Mouse (Mus musculus) hindbrain, postnatal 0 days (tissue): ENCODE measurements around the gene Tfec. TPM values are rescaled to one million over a fixed set of nuclear protein-coding genes. Genes with fewer than 3 reads are reported as not detected.

Source experiments
- ATAC-seq: fragments of 200-750 bp; cut with Nextera tagmentation; 2 replicates; pipeline ENCODE4 v1.8.0; 2017; ENCODE audit warnings: mild to moderate bottlenecking, moderate TSS enrichment, moderate library complexity
- DNase-seq: peaks from one replicate; pipeline ENCODE4 v3.0.0-alpha.2; 2015; ENCODE audit warnings: low spot score
- H3K27ac ChIP-seq: fragments of 300-500 bp; sonication (generic); 2 replicates; pipeline ENCODE4 v1.5.1; 2014; ENCODE audit warnings: mild to moderate bottlenecking
- H3K27me3 ChIP-seq: fragments of 300-500 bp; sonication (generic); 2 replicates; pipeline ENCODE4 v1.6.1; 2014; ENCODE audit warnings: low read length, mixed read lengths; ENCODE audit not compliant: insufficient read depth
- H3K36me3 ChIP-seq: fragments of 300-500 bp; sonication (generic); 2 replicates; pipeline ENCODE4 v1.6.1; 2014; ENCODE audit warnings: low read length, mixed read lengths; ENCODE audit not compliant: insufficient read depth
- H3K4me1 ChIP-seq: fragments of 300-500 bp; sonication (generic); 2 replicates; pipeline ENCODE4 v1.6.1; 2014; ENCODE audit warnings: antibody characterized with exemption, low read length, mixed read lengths; ENCODE audit not compliant: insufficient read depth
- H3K4me2 ChIP-seq: fragments of 300-500 bp; sonication (generic); 2 replicates; pipeline ENCODE4 v1.6.1; 2014; ENCODE audit warnings: low read depth, mild to moderate bottlenecking, low read length, moderate library complexity, mixed read lengths
- H3K4me3 ChIP-seq: fragments of 300-500 bp; sonication (generic); 2 replicates; pipeline ENCODE4 v1.5.1; 2014; ENCODE audit warnings: low read length
- H3K9ac ChIP-seq: fragments of 300-500 bp; sonication (generic); replicated peaks from 2 replicates; pipeline ENCODE4 v1.6.1; 2014; ENCODE audit warnings: mild to moderate bottlenecking, low read length, moderate library complexity, mixed read lengths
- H3K9me3 ChIP-seq: fragments of 300-500 bp; sonication (generic); 2 replicates; pipeline ENCODE4 v1.6.1; 2016; ENCODE audit warnings: low read length, mixed read lengths
- CTCF ChIP-seq: IDR thresholded peaks from 2 replicates; pipeline ENCODE4 v1.5.1; 2016; ENCODE audit warnings: antibody characterized with exemption, control low read depth, low read depth
- WGBS: fragments of 180-500 bp; shearing (Covaris S2); extraction: QIAGEN DNeasy Blood & Tissue Kit; methylation state at CpG from one replicate; pipeline ENCODE4 v1.1.7; 2014; 5-methylcytosine and 5-hydroxymethylcytosine counted together
- polyA plus RNA-seq: library from polyadenylated mRNA; unstranded; fragments of >200 nt; fragmentation: Nextera tagmentation; extraction: Ambion mirVana; gene quantifications from 2 replicates; pipeline ENCODE4 v1.2.1, GENCODE M21; 2015
- total RNA-seq: library from RNA; depleted of rRNA; stranded (reverse); fragments of >200 nt; gene quantifications from 2 replicates; pipeline ENCODE4 v1.2.3, GENCODE M21; 2014

The Tfec gene
- total and polyA plus RNA-seq, 2 experiments from 2014 or later = 0.47 TPM; not detected in 1

DNA sequence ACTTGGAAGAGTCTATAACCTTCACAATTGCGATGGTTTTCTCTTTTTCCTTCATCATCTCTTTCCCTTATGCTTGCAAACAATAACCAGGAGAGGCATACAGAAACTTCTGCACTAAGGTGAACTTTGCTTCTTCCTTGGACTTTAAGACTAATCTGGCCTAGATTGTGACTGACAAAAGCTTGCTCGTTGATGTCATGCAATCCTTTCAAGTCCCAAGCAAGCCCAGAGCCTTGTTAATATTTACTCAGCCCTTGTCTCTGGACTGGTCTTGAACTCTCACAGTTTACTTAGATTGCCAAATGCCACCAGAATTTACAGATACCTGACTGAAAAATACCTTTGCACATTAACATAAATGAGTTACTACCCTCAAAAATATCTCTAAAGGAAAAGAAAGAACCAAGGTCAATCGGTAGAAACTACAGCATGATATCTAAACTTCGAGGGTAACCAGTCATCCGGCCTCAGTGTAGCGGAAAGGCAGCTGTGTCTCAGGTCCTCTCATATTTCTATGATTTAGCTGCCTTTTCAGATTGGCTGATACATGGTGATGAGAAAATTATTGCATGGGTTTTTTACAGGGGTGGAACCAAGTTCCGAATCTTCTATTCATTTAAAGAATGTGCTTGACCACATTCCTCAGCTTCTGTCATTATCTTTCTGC lies 42.2 kb downstream of the Tfec start:
- Histone ChIP-seq H3K4me3 (no peak overlapping the region), H3K27ac (no peak overlapping the region), H3K4me2 (no peak overlapping the region), H3K36me3 (no peaks in the 10 kb centered on the region), H3K4me1 (no peaks in the 10 kb centered on the region), H3K9ac (no peak overlapping the region), H3K9me3 (no peaks in the 10 kb centered on the region), H3K27me3 (no peaks in the 10 kb centered on the region)
- WGBS = 92% methylated on average over 7 of the region's 7 CpGs
- no peak for TF ChIP-seq CTCF
- DNase-seq (no peak), ATAC-seq (no peak)

DNA sequence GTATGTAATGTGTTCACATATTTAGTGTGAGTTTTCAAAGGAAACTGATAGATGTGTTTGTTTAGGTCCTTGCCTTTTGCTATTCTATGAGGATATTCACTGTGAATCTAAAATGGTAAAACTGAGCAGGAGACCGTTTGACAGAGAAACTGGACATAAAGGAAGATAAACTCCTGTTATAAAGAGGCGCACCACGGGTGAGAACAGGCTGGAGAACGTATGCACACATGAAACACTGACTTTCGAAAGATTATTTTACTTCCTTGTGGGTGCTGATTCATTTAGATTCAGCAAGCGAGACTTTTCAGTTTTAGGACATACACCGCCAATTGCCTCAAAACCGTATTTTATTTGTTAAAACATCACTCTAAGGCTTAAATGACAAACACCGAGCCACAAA lies 43.3 kb downstream of the Tfec start:
- no peak for ATAC-seq
- no peak for TF ChIP-seq CTCF
- Histone ChIP-seq H3K36me3 (no peaks in the 10 kb centered on the region), H3K4me1 (no peaks in the 10 kb centered on the region), H3K9me3 (no peaks in the 10 kb centered on the region), H3K4me3 (no peak overlapping the region), H3K4me2 (no peak overlapping the region), H3K27me3 (no peaks in the 10 kb centered on the region), H3K27ac (no peak overlapping the region), H3K9ac (no peak overlapping the region)
- DNase-seq = no peak
- whole genome bisulfite sequencing = 84% methylated on average over 9 of the region's 9 CpGs

DNA sequence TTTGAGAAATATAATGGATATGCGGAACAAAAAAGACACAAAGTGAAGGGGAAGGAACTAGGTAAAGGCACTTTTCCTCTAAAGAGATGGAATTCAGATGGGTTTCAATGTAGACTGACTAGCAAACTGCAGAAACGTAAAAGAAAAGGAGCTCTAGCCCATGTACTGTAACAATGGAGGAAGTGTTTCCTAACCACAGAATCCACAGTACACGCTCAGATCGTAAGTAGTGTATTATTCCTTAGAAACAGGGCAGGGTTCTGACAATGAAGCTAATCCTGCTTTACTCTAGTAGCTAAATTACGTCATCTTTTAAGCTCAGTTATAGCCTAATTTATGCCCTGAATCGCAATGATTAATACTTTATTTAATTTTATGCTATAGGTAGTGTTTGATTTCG lies 51.7 kb downstream of the Tfec start:
- DNase-seq (no peak), ATAC-seq (no peak)
- Histone ChIP-seq H3K4me1 (no peaks in the 10 kb centered on the region), H3K4me2 (no peak overlapping the region), H3K36me3 (no peaks in the 10 kb centered on the region), H3K9me3 (no peaks in the 10 kb centered on the region), H3K27me3 (no peaks in the 10 kb centered on the region), H3K27ac (no peak overlapping the region), H3K4me3 (no peak overlapping the region), H3K9ac (no peak overlapping the region)
- WGBS = 86% methylated on average over 7 of the region's 7 CpGs
- TF ChIP-seq CTCF = no peak

DNA sequence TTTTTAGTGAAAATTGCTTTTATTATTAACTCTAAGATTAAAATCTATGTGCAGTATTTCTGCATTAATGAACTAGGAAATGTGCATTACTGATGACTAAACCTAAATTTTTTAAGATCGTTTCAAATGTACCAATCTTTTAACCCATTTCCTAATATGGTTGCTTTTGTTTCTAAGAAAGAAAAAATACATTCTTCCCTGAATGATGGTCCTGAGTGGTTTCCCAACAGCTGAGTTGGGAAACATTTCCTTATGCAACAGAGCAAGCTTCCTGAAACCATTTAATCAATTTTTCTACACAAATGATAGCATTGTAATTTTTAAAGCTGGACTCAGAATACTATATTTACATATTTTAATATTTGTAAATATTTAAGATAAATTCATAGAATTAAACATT lies 62.6 kb downstream of the Tfec start:
- no peaks in the 10 kb centered on the region for H3K36me3 ChIP-seq
- no peaks in the 10 kb centered on the region for H3K9me3 ChIP-seq
- no peak for DNase-seq
- H3K4me3 ChIP-seq = no peak overlapping the region
- H3K9ac ChIP-seq = no peak overlapping the region
- H3K4me2 ChIP-seq = no peak overlapping the region
- no peaks in the 10 kb centered on the region for H3K4me1 ChIP-seq
- 80% methylated on average over 1 of the region's 1 CpGs for WGBS
- H3K27me3 ChIP-seq = no peaks in the 10 kb centered on the region
- no peak for TF ChIP-seq CTCF
- ATAC-seq = no peak
- no peak overlapping the region for H3K27ac ChIP-seq

DNA sequence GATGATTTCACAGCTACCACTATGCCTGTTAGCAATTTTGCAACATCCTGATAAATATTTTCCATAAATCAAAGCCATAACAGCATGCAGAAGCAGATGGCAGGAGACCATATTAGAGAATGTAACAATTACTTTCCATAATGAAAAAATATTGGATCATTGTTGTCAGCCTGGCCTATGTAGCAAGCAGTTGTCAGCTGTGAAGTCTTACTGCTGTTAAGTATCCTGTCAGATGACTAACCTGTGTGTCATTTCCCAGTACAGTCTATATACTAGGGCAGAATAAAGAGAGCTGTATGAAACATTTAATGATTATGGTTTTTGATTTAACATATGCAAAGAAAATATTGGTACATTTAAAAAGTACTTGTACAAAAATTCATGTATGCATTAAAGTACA lies 69.9 kb downstream of the Tfec start:
- no peak overlapping the region for H3K4me3 ChIP-seq
- no peak for DNase-seq
- H3K27me3 ChIP-seq = no peaks in the 10 kb centered on the region
- H3K36me3 ChIP-seq = no peaks in the 10 kb centered on the region
- no peak overlapping the region for H3K4me2 ChIP-seq
- peak; percentile 32; the same call in 1 of the 2 replicates for ATAC-seq
- no peak for TF ChIP-seq CTCF
- no peaks in the 10 kb centered on the region for H3K9me3 ChIP-seq
- H3K27ac ChIP-seq = no peak overlapping the region
- H3K9ac ChIP-seq = no peak overlapping the region
- no peaks in the 10 kb centered on the region for H3K4me1 ChIP-seq

DNA sequence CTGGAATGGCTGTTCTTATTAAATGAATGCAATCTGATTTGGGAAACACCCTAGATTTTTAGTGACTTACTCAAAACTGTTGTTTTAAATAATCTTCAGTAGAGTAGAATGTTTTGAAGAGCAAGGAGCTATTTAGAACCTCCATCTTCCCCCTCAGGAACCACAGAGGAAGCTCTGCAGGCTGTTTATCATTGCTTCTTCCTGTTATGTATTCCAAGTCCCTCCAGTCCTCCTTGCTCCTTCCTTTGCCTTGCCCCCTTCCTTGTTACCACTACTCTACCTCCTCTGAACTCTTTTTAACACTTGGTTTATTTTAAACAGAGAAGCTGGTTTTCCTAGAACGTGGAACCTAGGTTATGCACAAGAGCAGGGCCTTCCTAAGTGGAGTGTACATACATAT lies 76.3 kb downstream of the Tfec start:
- Histone ChIP-seq H3K4me2 (no peak overlapping the region), H3K27ac (no peak overlapping the region), H3K4me1 (no peaks in the 10 kb centered on the region), H3K9ac (no peak overlapping the region), H3K4me3 (no peak overlapping the region), H3K36me3 (no peaks in the 10 kb centered on the region), H3K27me3 (no peaks in the 10 kb centered on the region), H3K9me3 (no peaks in the 10 kb centered on the region)
- TF ChIP-seq CTCF = no peak
- ATAC-seq = no peak
- DNase-seq = no peak
- 87% methylated on average over 1 of the region's 1 CpGs for WGBS

DNA sequence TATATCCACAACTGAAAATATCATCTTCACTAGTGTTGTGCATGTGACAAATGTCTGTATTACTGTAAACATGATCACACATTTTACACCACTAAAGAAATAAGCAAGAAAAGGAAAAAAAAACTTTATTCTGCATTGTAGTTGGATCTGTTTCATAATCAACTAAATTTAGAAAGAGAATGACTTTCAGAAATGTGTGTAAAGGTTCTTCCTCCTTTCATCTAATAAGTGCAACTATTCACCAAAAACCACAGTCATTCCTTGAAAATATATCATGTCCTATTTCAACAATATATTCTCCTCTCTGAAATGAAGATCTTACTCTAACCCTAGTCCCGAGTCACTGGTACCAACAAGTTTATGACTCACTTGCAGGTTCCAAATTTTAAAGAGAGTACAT lies 91.9 kb downstream of the Tfec start:
- WGBS = 94% methylated on average over 1 of the region's 1 CpGs
- ATAC-seq = no peak

More for the DNA sequence above, 91.9 kb downstream of the Tfec start:
- no peak for TF ChIP-seq CTCF
- Histone ChIP-seq H3K36me3 (no peaks in the 10 kb centered on the region), H3K4me3 (no peak overlapping the region), H3K4me2 (no peak overlapping the region), H3K27ac (no peak overlapping the region), H3K9me3 (no peaks in the 10 kb centered on the region), H3K4me1 (no peaks in the 10 kb centered on the region), H3K9ac (no peak overlapping the region), H3K27me3 (no peaks in the 10 kb centered on the region)
- no peak for DNase-seq
